In genomic region chr2:160734331-160734730, GRCm38 (mm10) we compare ENCODE assay signal across 8 mouse cellular contexts. TPM values are rescaled to one million over a fixed set of nuclear protein-coding genes. Genes with fewer than 3 reads are reported as not detected.
DNase-seq lines count a peak whose midpoint lies in the region; ATAC-seq and TF ChIP-seq lines count a peak whose summit lies in the region.

No protein-coding gene starts in this region.

- no peak for TF ChIP-seq CTCF in midbrain, postnatal 0 days (IDR thresholded peaks at IDR 0.05)

- H3K4me2 ChIP-seq in kidney, embryonic 14.5 days (replicated peaks; ENCODE audit: low read depth, low read length), result peak overlapping the region; percentile 91; the same call in 1 of the 2 replicates
- H3K4me2 ChIP-seq in hindbrain, embryonic 12.5 days (replicated peaks), result peak overlapping the region; percentile 91
- H3K4me2 ChIP-seq in midbrain, postnatal 0 days (ENCODE audit: low read depth, low read length, poor library complexity, severe bottlenecking), result peak overlapping the region; percentile 2; the same call in 1 of the 2 replicates

- no peak for DNase-seq in kidney, postnatal 4 days
- DNase-seq in midbrain, postnatal 0 days (ENCODE audit: low spot score), result no peak
- no peak for DNase-seq in Muller cell, postnatal 12 days (ENCODE audit: inconsistent ontology term)
- DNase-seq in layer of hippocampus, postnatal 25 days (ENCODE audit: extremely low spot score in 1 of 2, low spot score in 1 of 2), result no peak
- DNase-seq in layer of hippocampus, adult 8-10 months (ENCODE audit: low spot score in 2 of 2), result no peak

- H3K27ac ChIP-seq in kidney, embryonic 14.5 days (ENCODE audit: low read depth, low read length), result no peak overlapping the region
- 0 out of 2 replicates have a peak overlapping the region, but pooled peaks have one; percentile 21 for H3K27ac ChIP-seq in brown adipose tissue, adult 24 weeks (replicated peaks; ENCODE audit: low read depth, low read length)
- no peak overlapping the region for H3K27ac ChIP-seq in hindbrain, embryonic 12.5 days
- no peak overlapping the region for H3K27ac ChIP-seq in midbrain, postnatal 0 days (ENCODE audit: low read depth, low read length)

- H3K36me3 ChIP-seq in kidney, embryonic 14.5 days (ENCODE audit: control insufficient read depth, insufficient read depth, low read length), result peaks cover 32% of the 10 kb centered on the region
- H3K36me3 ChIP-seq in hindbrain, embryonic 12.5 days, result peaks cover 37% of the 10 kb centered on the region
- no peaks in the 10 kb centered on the region; the same call in 1 of the 2 replicates for H3K36me3 ChIP-seq in midbrain, postnatal 0 days (ENCODE audit: insufficient read depth, low read length)

- no peaks in the 10 kb centered on the region for H3K9me3 ChIP-seq in kidney, embryonic 14.5 days (ENCODE audit: control insufficient read depth, low read length)
- H3K9me3 ChIP-seq in hindbrain, embryonic 12.5 days (replicated peaks), result no peaks in the 10 kb centered on the region
- H3K9me3 ChIP-seq in midbrain, postnatal 0 days (ENCODE audit: low read length), result no peaks in the 10 kb centered on the region

- H3K27me3 ChIP-seq in kidney, embryonic 14.5 days (ENCODE audit: control insufficient read depth, insufficient read depth, low read length), result no peaks in the 10 kb centered on the region
- H3K27me3 ChIP-seq in hindbrain, embryonic 12.5 days, result no peaks in the 10 kb centered on the region
- no peaks in the 10 kb centered on the region for H3K27me3 ChIP-seq in midbrain, postnatal 0 days (ENCODE audit: insufficient read depth, low read length)

- peaks cover 35% of the 10 kb centered on the region for H3K4me1 ChIP-seq in kidney, embryonic 14.5 days (ENCODE audit: control insufficient read depth, insufficient read depth, low read length)
- peaks cover 53% of the 10 kb centered on the region for H3K4me1 ChIP-seq in brown adipose tissue, adult 24 weeks (ENCODE audit: control insufficient read depth, insufficient read depth, insufficient read length, low read length)
- H3K4me1 ChIP-seq in hindbrain, embryonic 12.5 days, result peaks cover 73% of the 10 kb centered on the region
- peaks cover 27% of the 10 kb centered on the region for H3K4me1 ChIP-seq in midbrain, postnatal 0 days (ENCODE audit: insufficient read depth, low read length)

- peak overlapping the region; percentile 15; the same call in 1 of the 2 replicates for H3K9ac ChIP-seq in kidney, embryonic 14.5 days (ENCODE audit: low read depth, low read length)
- H3K9ac ChIP-seq in hindbrain, embryonic 12.5 days, result no peak overlapping the region
- H3K9ac ChIP-seq in midbrain, postnatal 0 days (replicated peaks; ENCODE audit: low read length, poor library complexity, severe bottlenecking), result no peak overlapping the region

- 63% methylated on average over 3 of the region's 3 CpGs for WGBS in kidney, embryonic 14.5 days
- WGBS in hindbrain, embryonic 12.5 days, result 94% methylated on average over 3 of the region's 3 CpGs
- 88% methylated on average over 3 of the region's 3 CpGs for WGBS in midbrain, postnatal 0 days

- ATAC-seq in kidney, embryonic 14.5 days (ENCODE audit: low FRiP score, low TSS enrichment), result no peak
- ATAC-seq in hindbrain, embryonic 12.5 days (ENCODE audit: low FRiP score), result no peak
- ATAC-seq in midbrain, postnatal 0 days (ENCODE audit: low FRiP score), result no peak

- no peak overlapping the region for H3K4me3 ChIP-seq in kidney, embryonic 14.5 days (ENCODE audit: low read length)
- H3K4me3 ChIP-seq in brown adipose tissue, adult 24 weeks (ENCODE audit: insufficient read depth, low read depth, low read length), result peak overlapping the region; percentile 84
- H3K4me3 ChIP-seq in hindbrain, embryonic 12.5 days, result 0 out of 2 replicates have a peak overlapping the region, but pooled peaks have one; percentile 75
- H3K4me3 ChIP-seq in midbrain, postnatal 0 days (ENCODE audit: low read depth, low read length), result no peak overlapping the region

RNA-seq across cellular contexts. Expression of gene Plcg1, which starts 3.2 kb away (rescaled TPM):
- polyA plus RNA-seq in kidney, embryonic 14.5 days (2014; fragmentation: Nextera tagmentation; extraction: Ambion mirVana), result 32.9 and 60.3 TPM in 2 replicates
- 18.2 TPM in 2 replicates for polyA plus RNA-seq in brown adipose tissue, adult 24 weeks (2012; ENCODE audit: insufficient read depth, insufficient read length, missing spikeins)
- polyA plus RNA-seq in hindbrain, embryonic 12.5 days (2016; fragmentation: Nextera tagmentation; extraction: Ambion mirVana), result 119 and 122 TPM in 2 replicates
- 88.7 and 134 TPM in 2 replicates for total RNA-seq in midbrain, postnatal 0 days (2014; rRNA removed)
- 38.0 and 45.2 TPM in 2 replicates for polyA plus RNA-seq in midbrain, postnatal 0 days (2015; fragmentation: Nextera tagmentation; extraction: Ambion mirVana)
- total RNA-seq in layer of hippocampus, postnatal 25 days (2021), result 10 to 100 TPM; 95.9 to 96.4 TPM
- total RNA-seq in layer of hippocampus, adult 8-10 months (2022), result 100 to 1,000 TPM; 103 to 107 (median 105) TPM

Comparison
In these comparisons a context has a peak if more than half of its experiments do, and no peak if none do; other contexts are left out.
1. H3K4me2 ChIP-seq: peak in every context shown above with its lines; median percentile 91 in kidney, embryonic 14.5 days; 91 in hindbrain, embryonic 12.5 days; 2 in midbrain, postnatal 0 days.
2. H3K4me3 ChIP-seq: peak in brown adipose tissue, adult 24 weeks (single experiment) and hindbrain, embryonic 12.5 days (single experiment); none in kidney, embryonic 14.5 days (single experiment) and midbrain, postnatal 0 days (single experiment).